Mouse (Mus musculus) cerebellum, adult 9-10 months (tissue): ENCODE data around the gene Nkd2.
A peak's percentile ranks its signal among the peaks of the same experiment; 100 is the strongest.

Experiments
- DNase-seq: peaks from one replicate; pipeline ENCODE4 v3.0.0; 2022

Nkd2 gene

DNA sequence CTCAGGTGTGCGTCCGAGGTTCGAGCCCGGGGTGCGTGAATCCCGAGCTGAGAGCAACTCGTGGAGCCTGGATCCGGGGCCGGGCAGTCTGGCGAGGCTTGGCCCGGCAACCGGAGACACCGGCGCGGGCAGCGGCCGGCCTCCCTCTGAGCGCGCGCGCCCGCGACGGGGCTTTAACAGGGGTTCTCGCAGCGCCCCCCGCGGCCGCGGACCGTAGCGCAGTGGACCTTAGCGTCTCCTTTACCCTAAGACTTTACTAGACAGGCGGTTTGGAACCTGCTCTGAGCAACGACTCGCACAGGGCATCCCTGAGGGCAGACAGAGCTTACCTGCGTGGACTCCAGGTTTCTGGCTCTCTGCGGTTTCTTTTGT, at the start of gene Nkd2:
TSS of gene Nkd2 (minus strand) at position 167 of the 372 bp plus-strand sequence.
- DNase-seq, result peak; percentile 14

GRCm38 (mm10) chr13:73892493-73893178, 45.2 kb upstream of the Nkd2 start:
- no peak for DNase-seq

DNA sequence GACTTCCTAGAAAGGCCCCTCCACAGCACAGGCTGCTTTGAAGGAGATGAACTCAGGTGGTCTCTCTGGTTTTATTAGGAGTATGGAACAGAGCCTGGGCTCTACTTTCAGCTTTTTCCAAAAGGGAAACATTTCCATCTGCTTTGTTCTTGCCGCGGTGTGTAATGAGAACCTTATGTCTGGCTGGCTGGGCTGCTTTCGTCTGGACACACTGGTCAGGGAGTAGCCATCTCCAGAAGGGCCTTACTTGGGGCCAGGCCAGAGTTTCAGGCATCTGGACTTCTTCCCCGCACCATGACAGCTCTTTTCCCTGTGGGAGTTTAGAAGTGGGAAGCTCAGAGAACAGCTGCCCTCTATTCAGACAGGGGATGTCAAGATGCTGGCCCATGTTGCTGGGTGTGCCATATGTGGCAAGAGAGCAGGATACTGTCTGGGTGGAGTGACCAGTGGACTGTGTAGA, 40.0 kb upstream of the Nkd2 start:
- DNase-seq, result no peak

GRCm38 (mm10) chr13:73886601-73887000, 39.2 kb upstream of the Nkd2 start:
- DNase-seq, result no peak

DNA sequence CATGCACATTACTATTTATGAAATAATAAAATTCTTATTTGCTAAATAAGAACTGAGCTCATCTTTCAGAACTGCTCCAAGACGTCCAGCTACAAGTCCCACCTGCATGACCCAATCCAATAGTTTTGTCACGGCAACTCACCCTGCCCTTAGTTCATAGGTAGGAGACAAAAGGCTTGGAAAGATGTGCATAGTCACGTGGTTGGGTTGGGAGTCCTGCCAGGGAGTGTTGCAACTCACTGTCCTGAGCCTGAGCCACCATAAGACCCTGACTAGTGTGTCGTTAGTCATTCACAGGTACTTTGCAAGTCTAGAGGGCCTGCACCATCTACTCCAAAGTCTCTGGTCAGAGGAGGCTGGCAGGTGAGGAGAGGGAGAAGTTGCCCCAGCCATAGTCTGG, 38.6 kb upstream of the Nkd2 start:
- no peak for DNase-seq

GRCm38 (mm10) chr13:73885656-73886055, 38.2 kb upstream of the Nkd2 start:
- DNase-seq, result no peak

GRCm38 (mm10) chr13:73881347-73881746, 33.9 kb upstream of the Nkd2 start:
- no peak for DNase-seq

GRCm38 (mm10) chr13:73879824-73880223, 32.4 kb upstream of the Nkd2 start:
- peak; percentile 7 for DNase-seq

- DNase-seq, result no peak
Measured at GRCm38 (mm10) chr13:73872159-73872558, 24.7 kb upstream of the Nkd2 start.

- no peak for DNase-seq
Measured at GRCm38 (mm10) chr13:73846589-73847464, 604 bp downstream of the Nkd2 start.

- DNase-seq, result no peak
Measured at GRCm38 (mm10) chr13:73842696-73843095, 4.7 kb downstream of the Nkd2 start.

DNA sequence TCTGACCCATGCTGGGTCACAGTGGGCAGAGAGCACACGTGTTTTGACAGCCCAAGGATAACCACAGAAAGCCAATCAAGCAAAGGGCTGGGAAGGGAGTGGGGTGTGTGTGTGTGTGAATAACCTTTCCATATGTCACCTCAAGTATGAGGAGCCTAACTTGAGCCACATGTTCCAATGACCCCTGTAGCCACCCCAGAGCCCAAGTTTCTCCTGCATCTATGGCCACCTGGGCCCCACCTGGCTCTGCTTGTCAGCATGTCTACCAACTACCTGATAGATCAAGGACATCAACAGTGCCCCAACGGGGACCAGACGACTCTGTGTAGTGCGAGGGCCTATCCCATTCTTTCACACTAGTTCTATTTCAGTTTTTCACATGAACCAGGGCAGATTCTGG, 7.7 kb downstream of the Nkd2 start:
- no peak for DNase-seq

- no peak for DNase-seq
Measured at GRCm38 (mm10) chr13:73839137-73839548, 8.3 kb downstream of the Nkd2 start.

GRCm38 (mm10) chr13:73837708-73838107, 9.7 kb downstream of the Nkd2 start:
- no peak for DNase-seq

GRCm38 (mm10) chr13:73836491-73836890, 10.9 kb downstream of the Nkd2 start:
- no peak for DNase-seq

- no peak for DNase-seq
Measured at GRCm38 (mm10) chr13:73835791-73836190, 11.6 kb downstream of the Nkd2 start.

GRCm38 (mm10) chr13:73833809-73834208, 13.6 kb downstream of the Nkd2 start:
- no peak for DNase-seq

GRCm38 (mm10) chr13:73831486-73831885, 15.9 kb downstream of the Nkd2 start:
- peak; percentile 26 for DNase-seq

GRCm38 (mm10) chr13:73827243-73827642, 20.2 kb downstream of the Nkd2 start:
- DNase-seq, result no peak

- DNase-seq, result no peak
Measured at GRCm38 (mm10) chr13:73823711-73824110, 23.7 kb downstream of the Nkd2 start.

GRCm38 (mm10) chr13:73822187-73822800, 25.1 kb downstream of the Nkd2 start:
- DNase-seq, result peak; percentile 27

DNA sequence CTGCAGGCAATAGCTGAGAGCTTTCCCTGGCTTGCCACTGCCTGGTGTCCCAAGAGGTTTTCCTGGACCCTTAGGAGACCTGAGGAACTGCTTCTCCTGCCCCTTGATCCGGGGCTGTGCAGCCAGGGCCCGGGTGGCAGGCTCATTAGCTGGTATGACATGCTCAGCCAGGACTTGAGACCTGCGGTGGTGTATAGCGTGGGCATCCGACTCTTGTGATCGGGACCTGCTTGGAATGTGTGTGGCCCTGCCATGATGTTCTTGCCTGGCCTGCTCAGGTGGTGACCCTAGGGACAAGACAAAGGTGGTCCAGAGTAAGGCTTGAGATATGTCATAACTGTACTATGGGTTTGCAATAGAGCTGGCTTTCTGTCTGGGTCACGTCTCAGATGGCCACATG, 26.2 kb downstream of the Nkd2 start:
- no peak for DNase-seq

DNA sequence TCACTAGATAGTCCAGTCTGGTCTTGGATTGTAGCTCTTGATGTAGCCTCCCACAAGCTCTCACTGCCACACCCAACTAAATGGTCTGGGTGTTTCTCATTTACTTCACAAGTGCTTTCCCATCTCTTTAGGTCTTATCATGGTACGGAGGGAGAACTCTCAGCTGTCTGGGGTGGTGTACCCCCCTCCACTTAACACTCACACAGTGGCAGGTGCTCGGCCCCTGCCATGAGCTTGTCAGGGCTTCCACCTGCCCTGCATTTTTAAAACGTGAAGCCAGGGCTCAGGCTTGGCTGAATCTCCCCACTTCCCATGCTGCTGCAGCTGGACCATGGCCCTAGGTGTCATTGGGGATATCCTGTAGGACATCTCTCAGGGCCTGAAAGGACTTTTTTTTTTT, 28.5 kb downstream of the Nkd2 start:
- DNase-seq, result no peak

GRCm38 (mm10) chr13:73816338-73816737, 31.1 kb downstream of the Nkd2 start:
- no peak for DNase-seq
